Comparison of ENCODE assay signal across 14 mouse cellular contexts in the genomic region with DNA sequence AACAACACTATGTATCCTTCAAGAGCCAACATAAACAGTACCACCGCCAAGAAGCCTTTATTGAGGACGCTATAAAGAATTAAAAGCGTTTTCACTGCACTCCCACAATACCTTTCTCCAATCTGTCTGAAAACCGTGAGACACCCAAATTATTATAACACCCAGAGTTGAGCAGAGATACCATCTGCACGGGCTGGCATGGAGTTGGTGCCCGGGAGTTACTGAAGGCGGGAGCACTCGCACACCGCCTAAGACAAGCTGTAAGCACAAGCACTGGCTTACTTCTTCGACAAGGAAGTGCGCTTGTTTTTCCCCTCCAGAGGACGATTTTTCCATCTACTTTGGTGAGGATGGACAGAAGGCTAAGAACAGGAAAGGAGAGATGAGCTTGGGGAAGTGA.
A peak's percentile ranks its signal among the peaks of the same experiment; 100 is the strongest.
DNase-seq lines count a peak whose midpoint lies in the region; ATAC-seq and TF ChIP-seq lines count a peak whose summit lies in the region.
"Had no signal": no experiment of that assay in that cellular context is flagged by ENCODE, and none has a peak within 500 bp of the region (broad histone marks: within the 10 kb centered on the region; RNA-seq: fewer than 3 reads in every experiment).

No protein-coding gene starts in this region.

- no peak overlapping the region for H3K4me3 ChIP-seq in left cerebral cortex, adult 2 months
- H3K4me3 ChIP-seq in forebrain, embryonic 16.5 days (replicated peaks; ENCODE audit: low read length) = no peak overlapping the region
- no peak overlapping the region for H3K4me3 ChIP-seq in limb, embryonic 10.5 days

- peak overlapping the region; percentile 15; the same call in 1 of the 2 replicates for H3K27ac ChIP-seq in left cerebral cortex, adult 2 months
- H3K27ac ChIP-seq in forebrain, embryonic 16.5 days (ENCODE audit: low read length) = no peak overlapping the region
- H3K27ac ChIP-seq in limb, embryonic 10.5 days = no peak overlapping the region
- H3K27ac ChIP-seq: stomach, postnatal 0 days had no signal

- DNase-seq in cerebellum, adult 18-20 months = peak; percentile 30 to 33
- no peak for DNase-seq in cerebellum, adult 11 months
- peak in 1 of 2 experiments; percentile 24 for DNase-seq in left cerebral cortex, adult 2 months (ENCODE audit: extremely low spot score in 1 of 2, low spot score in 2 of 2)
- DNase-seq in left cerebral cortex, adult 11 months (ENCODE audit: low spot score) = no peak
- peak; percentile 57 for DNase-seq in right cerebral cortex, postnatal 25 days
- no peak for DNase-seq in urinary bladder, postnatal 36 days (ENCODE audit: low spot score in 2 of 2)
- no peak for DNase-seq in limb, embryonic 10.5 days (ENCODE audit: low spot score)
- DNase-seq: adrenal gland, adult 8-10 months; heart, postnatal 36 days; kidney, postnatal 25 days; liver; lung, embryonic 14.5 days had no signal

- no peak overlapping the region for H3K4me2 ChIP-seq in forebrain, embryonic 16.5 days (ENCODE audit: low read length)
- H3K4me2 ChIP-seq: lung, embryonic 14.5 days had no signal

- H3K9ac ChIP-seq in forebrain, embryonic 16.5 days (replicated peaks; ENCODE audit: low read depth, low read length) = no peak overlapping the region
- H3K9ac ChIP-seq: lung, embryonic 14.5 days had no signal

- intact Hi-C loops in left cerebral cortex, adult 2 months (cut with DNase I) = loop anchor here (1.0 to 5.0 kb wide), 2 partner anchors 122 to 695 kb away; no protein-coding TSS in a partner anchor

- 64% methylated on average over 12 of the region's 12 CpGs for WGBS in forebrain, embryonic 16.5 days
- 94% methylated on average over 12 of the region's 12 CpGs for WGBS in limb, embryonic 10.5 days

- H3K36me3 ChIP-seq in forebrain, embryonic 16.5 days (ENCODE audit: control insufficient read depth, insufficient read depth) = no peaks in the 10 kb centered on the region
- H3K36me3 ChIP-seq in limb, embryonic 10.5 days = no peaks in the 10 kb centered on the region

- ATAC-seq in forebrain, embryonic 16.5 days = peak; percentile 78

- TF ChIP-seq CTCF in left cerebral cortex, adult 2 months (IDR thresholded peaks at IDR 0.05) = no peak

- no peaks in the 10 kb centered on the region for H3K9me3 ChIP-seq in forebrain, embryonic 16.5 days (ENCODE audit: control insufficient read depth, low read length)
- H3K9me3 ChIP-seq in limb, embryonic 10.5 days (replicated peaks) = no peaks in the 10 kb centered on the region

- peaks cover 5% of the 10 kb centered on the region for H3K4me1 ChIP-seq in forebrain, embryonic 16.5 days (replicated peaks; ENCODE audit: control insufficient read depth, insufficient read depth, low read length)
- no peaks in the 10 kb centered on the region; the same call in 1 of the 2 replicates for H3K4me1 ChIP-seq in limb, embryonic 10.5 days

- H3K27me3 ChIP-seq in forebrain, embryonic 16.5 days (replicated peaks; ENCODE audit: control insufficient read depth, insufficient read depth, low read length) = no peaks in the 10 kb centered on the region
- H3K27me3 ChIP-seq in limb, embryonic 10.5 days (ENCODE audit: low read depth, poor library complexity, severe bottlenecking) = no peaks in the 10 kb centered on the region

Comparison
In these comparisons a context has a peak if more than half of its experiments do, and no peak if none do; other contexts are left out.
1. DNase-seq: peak in cerebellum, adult 18-20 months (2 of 2) and right cerebral cortex, postnatal 25 days (single experiment); none in cerebellum, adult 11 months (single experiment), left cerebral cortex, adult 11 months (single experiment), urinary bladder, postnatal 36 days (0 of 2) and limb, embryonic 10.5 days (single experiment).